Comparison of ENCODE assay signal across 8 mouse cellular contexts in genomic region chr13:98890871-98891219, GRCm38 (mm10). TPM values are rescaled to one million over a fixed set of nuclear protein-coding genes. Genes with fewer than 3 reads are reported as not detected.
DNase-seq lines count a peak whose midpoint lies in the region; ATAC-seq and TF ChIP-seq lines count a peak whose summit lies in the region.

No protein-coding gene starts in this region.

- H3K4me1 ChIP-seq in MEL (ENCODE audit: control insufficient read depth in 1 of 2, insufficient read depth in 2 of 2, low read length in 2 of 2): peaks cover 16 to 17% of the 10 kb centered on the region in 2 experiments
- peaks cover 5% of the 10 kb centered on the region for H3K4me1 ChIP-seq in cerebellum, adult 2 months (ENCODE audit: control insufficient read depth, insufficient read depth, low read length)
- H3K4me1 ChIP-seq in hindbrain, embryonic 10.5 days (replicated peaks): peaks cover 38% of the 10 kb centered on the region
- peaks cover 6% of the 10 kb centered on the region for H3K4me1 ChIP-seq in lung, postnatal 0 days (ENCODE audit: insufficient read depth, low read depth, low read length)

- no peak for TF ChIP-seq CTCF in MEL (IDR thresholded peaks at IDR 0.05 in 2 of 3, conservative IDR thresholded peaks at IDR 0.05 in 1 of 3; ENCODE audit: control insufficient read depth in 1 of 3, insufficient read depth in 1 of 3, low read depth in 2 of 3, low read length in 3 of 3, poor library complexity in 1 of 3, severe bottlenecking in 1 of 3)
- TF ChIP-seq CTCF in cerebellum, adult 2 months (IDR thresholded peaks at IDR 0.05; ENCODE audit: borderline replicate concordance, insufficient read depth, low read depth, low read length): no peak
- TF ChIP-seq CTCF in lung, postnatal 0 days (IDR thresholded peaks at IDR 0.05): peak; percentile 65

- H3K9me3 ChIP-seq in MEL (replicated peaks; ENCODE audit: insufficient read depth, low read length): no peaks in the 10 kb centered on the region
- no peaks in the 10 kb centered on the region for H3K9me3 ChIP-seq in hindbrain, embryonic 10.5 days
- no peaks in the 10 kb centered on the region for H3K9me3 ChIP-seq in lung, postnatal 0 days (ENCODE audit: low read length)

- peaks cover 44% of the 10 kb centered on the region for H3K79me2 ChIP-seq in MEL (ENCODE audit: control insufficient read depth, insufficient read depth, low read length, poor library complexity)

- 1% methylated on average over 32 of the region's 32 CpGs for WGBS in cerebellum, adult 2 months
- under 1% methylated on average over 32 of the region's 32 CpGs for WGBS in hindbrain, embryonic 10.5 days
- under 1% methylated on average over 32 of the region's 32 CpGs for WGBS in lung, postnatal 0 days

- TF ChIP-seq POLR2A in MEL (IDR thresholded peaks at IDR 0.05; ENCODE audit: control insufficient read depth in 1 of 2, insufficient read depth in 1 of 2, low read depth in 1 of 2, low read length in 2 of 2, poor library complexity in 1 of 2): peak; percentile 79 to 88
- peak; percentile 49; the same call in 1 of the 2 replicates for TF ChIP-seq POLR2A in cerebellum, adult 2 months (IDR thresholded peaks at IDR 0.05; ENCODE audit: borderline replicate concordance, insufficient read depth, low read length)

- H3K9ac ChIP-seq in MEL (ENCODE audit: control insufficient read depth, low read depth, low read length, poor library complexity, severe bottlenecking): peak overlapping the region; percentile 97
- H3K9ac ChIP-seq in lung, postnatal 0 days (replicated peaks; ENCODE audit: low read depth): peak overlapping the region; percentile 84

- peak overlapping the region; percentile 78 to 86 for H3K4me3 ChIP-seq in MEL (ENCODE audit: control insufficient read depth in 1 of 2, insufficient read depth in 1 of 2, low read depth in 2 of 2, low read length in 2 of 2)
- peak overlapping the region; percentile 69 for H3K4me3 ChIP-seq in cerebellum, adult 2 months (replicated peaks; ENCODE audit: insufficient read depth, low read depth, low read length)
- H3K4me3 ChIP-seq in hindbrain, embryonic 10.5 days: peak overlapping the region; percentile 94
- H3K4me3 ChIP-seq in lung, postnatal 0 days (ENCODE audit: low read depth, low read length): peak overlapping the region; percentile 70

- peak; percentile 89 for DNase-seq in MEL (ENCODE audit: low read depth, low spot score)
- peak; percentile 89 to 92 for DNase-seq in cerebellum, adult 2 months
- peak; percentile 88 for DNase-seq in forelimb bud, embryonic 11.5 days (ENCODE audit: low read depth, low spot score)
- peak; percentile 89 for DNase-seq in hindbrain, embryonic 10.5 days (ENCODE audit: low spot score)
- peak; percentile 77 for DNase-seq in layer of hippocampus, adult 9-11 months
- DNase-seq in lung, postnatal 0 days (ENCODE audit: low spot score): peak; percentile 92
- DNase-seq in ovary, postnatal 14 days (ENCODE audit: low spot score): peak; percentile 66
- DNase-seq in thymus, postnatal 14 days: peak; percentile 82

- peaks cover 19 to 32% of the 10 kb centered on the region in 2 experiments for H3K36me3 ChIP-seq in MEL (ENCODE audit: control insufficient read depth in 1 of 2, insufficient read depth in 2 of 2, low read length in 2 of 2)
- H3K36me3 ChIP-seq in hindbrain, embryonic 10.5 days: peaks cover 38% of the 10 kb centered on the region
- H3K36me3 ChIP-seq in lung, postnatal 0 days (ENCODE audit: insufficient read depth, low read length): 0 out of 2 replicates have a peak, but pooled peaks cover 4% of the 10 kb centered on the region

- ATAC-seq in lung, postnatal 0 days: peak; percentile 96

- H3K4me2 ChIP-seq in lung, postnatal 0 days (replicated peaks; ENCODE audit: low read depth, low read length): peak overlapping the region; percentile 89

- no peak for TF ChIP-seq RAD21 in MEL (IDR thresholded peaks at IDR 0.05; ENCODE audit: low read depth, low read length)

- peak overlapping the region; percentile 77 for H3K27ac ChIP-seq in MEL (ENCODE audit: control insufficient read depth, low read depth, low read length)
- H3K27ac ChIP-seq in cerebellum, adult 2 months (ENCODE audit: insufficient read depth, low read length): peak overlapping the region; percentile 12; the same call in 1 of the 2 replicates
- peak overlapping the region; percentile 97 for H3K27ac ChIP-seq in hindbrain, embryonic 10.5 days
- peak overlapping the region; percentile 97 for H3K27ac ChIP-seq in lung, postnatal 0 days (ENCODE audit: low read length)

- no peaks in the 10 kb centered on the region for H3K27me3 ChIP-seq in MEL (ENCODE audit: control insufficient read depth in 1 of 2, insufficient read depth in 2 of 2, low read length in 2 of 2)
- no peaks in the 10 kb centered on the region for H3K27me3 ChIP-seq in cerebellum, adult 2 months (ENCODE audit: control insufficient read depth, insufficient read depth, low read length)
- H3K27me3 ChIP-seq in hindbrain, embryonic 10.5 days (ENCODE audit: insufficient read depth, poor library complexity, severe bottlenecking): no peaks in the 10 kb centered on the region
- no peaks in the 10 kb centered on the region for H3K27me3 ChIP-seq in lung, postnatal 0 days (replicated peaks; ENCODE audit: insufficient read depth, low read length)

- peak; percentile 24 to 36; a peak in 3 of 4 replicates for TF ChIP-seq EP300 in MEL (IDR thresholded peaks at IDR 0.05; ENCODE audit: low read depth in 1 of 2, low read length in 2 of 2)
- TF ChIP-seq EP300 in lung, postnatal 0 days (IDR thresholded peaks at IDR 0.05): no peak

TF ChIP-seq in MEL, 35 proteins besides CTCF, POLR2A, EP300 and RAD21:
- peak; percentile 47 for TF ChIP-seq TCF12 (IDR thresholded peaks at IDR 0.05; ENCODE audit: low read depth, low read length)
- no peak for TF ChIP-seq CHD2 (IDR thresholded peaks at IDR 0.05; ENCODE audit: low read length)
- TF ChIP-seq NELFE (IDR thresholded peaks at IDR 0.05; ENCODE audit: low read depth, low read length): peak; percentile 81
- no peak for TF ChIP-seq E2F4 (IDR thresholded peaks at IDR 0.05; ENCODE audit: borderline replicate concordance, low read depth, low read length)
- peak; percentile 93 for TF ChIP-seq SIN3A (IDR thresholded peaks at IDR 0.05; ENCODE audit: low read length)
- TF ChIP-seq MYC (IDR thresholded peaks at IDR 0.05; ENCODE audit: low read depth, low read length): peak; percentile 77; the same call in 1 of the 2 replicates
- peak; percentile 68 for TF ChIP-seq MAX (IDR thresholded peaks at IDR 0.05; ENCODE audit: low read length)
- TF ChIP-seq NRF1 (IDR thresholded peaks at IDR 0.05; ENCODE audit: insufficient read depth, low read depth, low read length, poor library complexity, severe bottlenecking): peak; percentile 24; the same call in 1 of the 2 replicates
- TF ChIP-seq POLR2AphosphoS2 (IDR thresholded peaks at IDR 0.05; ENCODE audit: low read length): peak; percentile 54; the same call in 1 of the 2 replicates
- TF ChIP-seq TAL1 (IDR thresholded peaks at IDR 0.05; ENCODE audit: low read length): no peak
- 0 out of 2 replicates have a peak, but pooled peaks have one; percentile 19 for TF ChIP-seq GATA1 (IDR thresholded peaks at IDR 0.05; ENCODE audit: low read depth, low read length)
- peak; percentile 45; the same call in 1 of the 2 replicates for TF ChIP-seq ETS1 (IDR thresholded peaks at IDR 0.05; ENCODE audit: low read depth, low read length)
- TF ChIP-seq ZC3H11A (IDR thresholded peaks at IDR 0.05; ENCODE audit: low read depth, low read length): no peak
- peak; percentile 81 for TF ChIP-seq TBP (IDR thresholded peaks at IDR 0.05; ENCODE audit: low read depth, low read length)
- TF ChIP-seq POLR2AphosphoS5 (IDR thresholded peaks at IDR 0.05; ENCODE audit: borderline replicate concordance, low read depth, low read length): no peak
- TF ChIP-seq HCFC1 (IDR thresholded peaks at IDR 0.05; ENCODE audit: low read depth, low read length): peak; percentile 73
TF ChIP-seq in MEL: peak in this region for 11.

RNA-seq across cellular contexts. Expression of gene Tnpo1, which starts 35.3 kb away (rescaled TPM):
- 123 and 131 TPM in 2 replicates for total RNA-seq in MEL (2012; rRNA removed)
- polyA plus RNA-seq in MEL (2012; ENCODE audit: insufficient read depth in 1 of 2, insufficient read length in 2 of 2, low read depth in 1 of 2, low replicate concordance in 2 of 2, missing spikeins in 1 of 2): 10 to 100 TPM; 48.0 to 89.6 TPM
- polyA plus RNA-seq in cerebellum, adult 2 months (2012; rRNA removed): 23.9 and 24.8 TPM in 2 replicates
- 72.9 and 74.6 TPM in 2 replicates for polyA plus RNA-seq in hindbrain, embryonic 10.5 days (2016; fragmentation: Nextera tagmentation; extraction: Ambion mirVana)
- polyA plus RNA-seq in lung, postnatal 0 days (2015; fragmentation: Nextera tagmentation; extraction: Ambion mirVana): 20.3 and 22.6 TPM in 2 replicates

Comparison
In these comparisons a context has a peak if more than half of its experiments do, and no peak if none do; other contexts are left out.
1. Peak in every context shown above with its lines: DNase-seq, ATAC-seq, H3K4me3 ChIP-seq and H3K27ac ChIP-seq.
2. H3K27ac ChIP-seq: peak in every context shown above with its lines; median percentile 97 in hindbrain, embryonic 10.5 days; 97 in lung, postnatal 0 days; 77 in MEL; 12 in cerebellum, adult 2 months.